Mouse (Mus musculus): ENCODE results near the gene Gnl1.
"Not testable (repeated sequence)": the region's sequence is repeated elsewhere in the genome, so short reads cannot be mapped to it uniquely, and the experiment has no call there.

Gene Gnl1

GRCm38 (mm10) chr17:35993675-35994074 lies 14.0 kb downstream of the Gnl1 start:
- peak; percentile 74 for DNase-seq (ENCODE audit: extremely low read depth, insufficient read length, low spot score)

- DNase-seq (ENCODE audit: extremely low read depth, insufficient read length, low spot score): peak; percentile 79
Measured at GRCm38 (mm10) chr17:35994175-35994878, 14.7 kb downstream of the Gnl1 start.

- DNase-seq (ENCODE audit: extremely low read depth, insufficient read length, low spot score): no peak
Measured at GRCm38 (mm10) chr17:35994879-35995240, 15.2 kb downstream of the Gnl1 start.

GRCm38 (mm10) chr17:35996949-35997348 lies 17.3 kb downstream of the Gnl1 start:
- peak; percentile 80 for DNase-seq (ENCODE audit: extremely low read depth, insufficient read length, low spot score)

GRCm38 (mm10) chr17:35997713-35998510 lies 18.3 kb downstream of the Gnl1 start:
- peak; percentile 70 for DNase-seq (ENCODE audit: extremely low read depth, insufficient read length, low spot score)

- no peak for DNase-seq (ENCODE audit: extremely low read depth, insufficient read length, low spot score)
Measured at GRCm38 (mm10) chr17:35998545-35999305, 19.1 kb downstream of the Gnl1 start.

GRCm38 (mm10) chr17:35999356-35999755 lies 19.7 kb downstream of the Gnl1 start:
- DNase-seq (ENCODE audit: extremely low read depth, insufficient read length, low spot score): no peak

GRCm38 (mm10) chr17:36000349-36000748 lies 20.7 kb downstream of the Gnl1 start:
- no peak for DNase-seq (ENCODE audit: extremely low read depth, insufficient read length, low spot score)

GRCm38 (mm10) chr17:36001121-36001897 lies 21.7 kb downstream of the Gnl1 start:
- DNase-seq (ENCODE audit: extremely low read depth, insufficient read length, low spot score): peak; percentile 81

- DNase-seq (ENCODE audit: extremely low read depth, insufficient read length, low spot score): peak; percentile 78
Measured at GRCm38 (mm10) chr17:36001966-36002365, 22.3 kb downstream of the Gnl1 start.

- DNase-seq (ENCODE audit: extremely low read depth, insufficient read length, low spot score): no peak
Measured at GRCm38 (mm10) chr17:36003331-36003730, 23.7 kb downstream of the Gnl1 start.

GRCm38 (mm10) chr17:36004409-36004808 lies 24.8 kb downstream of the Gnl1 start:
- DNase-seq (ENCODE audit: extremely low read depth, insufficient read length, low spot score): not testable (repeated sequence)

- no peak for DNase-seq (ENCODE audit: extremely low read depth, insufficient read length, low spot score)
Measured at GRCm38 (mm10) chr17:36014977-36015376, 35.3 kb downstream of the Gnl1 start.

GRCm38 (mm10) chr17:36017046-36017445 lies 37.4 kb downstream of the Gnl1 start:
- no peak for DNase-seq (ENCODE audit: extremely low read depth, insufficient read length, low spot score)

GRCm38 (mm10) chr17:36018979-36019378 lies 39.3 kb downstream of the Gnl1 start:
- DNase-seq (ENCODE audit: extremely low read depth, insufficient read length, low spot score): no peak

- no peak for DNase-seq (ENCODE audit: extremely low read depth, insufficient read length, low spot score)
Measured at GRCm38 (mm10) chr17:36019519-36019918, 39.9 kb downstream of the Gnl1 start.

GRCm38 (mm10) chr17:36020191-36021073 lies 40.8 kb downstream of the Gnl1 start, which contains the start of gene H2-T24:
Gene H2-T24 (minus strand): TSS chr17:36020560.
- peak; percentile 63 for DNase-seq (ENCODE audit: extremely low read depth, insufficient read length, low spot score)

GRCm38 (mm10) chr17:36021309-36021708 lies 41.7 kb downstream of the Gnl1 start:
- DNase-seq (ENCODE audit: extremely low read depth, insufficient read length, low spot score): no peak

GRCm38 (mm10) chr17:36022098-36022497 lies 42.4 kb downstream of the Gnl1 start:
- no peak for DNase-seq (ENCODE audit: extremely low read depth, insufficient read length, low spot score)
